Mouse (Mus musculus) forebrain, embryonic 11.5 days (tissue): Measurements from ENCODE around the gene Ephx1. TPM values are rescaled to one million over a fixed set of nuclear protein-coding genes. Genes with fewer than 3 reads are reported as not detected.
"Not testable (repeated sequence)": the region's sequence is repeated elsewhere in the genome, so short reads cannot be mapped to it uniquely, and the experiment has no call there.

Source experiments
- ATAC-seq: fragments of 200-750 bp; cut with Nextera tagmentation; replicated peaks from 2 replicates; pipeline ENCODE4 v1.8.0; 2017; ENCODE audit warnings: moderate TSS enrichment; ENCODE audit not compliant: low FRiP score
- DNase-seq: peaks from one replicate; pipeline ENCODE4 v3.0.0-alpha.2; 2017; ENCODE audit warnings: low spot score
- H3K27ac ChIP-seq: fragments of 300-500 bp; sonication (generic); 2 replicates; pipeline ENCODE4 v1.5.1; 2014; ENCODE audit warnings: low read depth, low read length
- H3K27me3 ChIP-seq: fragments of 300-500 bp; sonication (generic); 2 replicates; pipeline ENCODE4 v1.6.1; 2014; ENCODE audit warnings: mild to moderate bottlenecking, low read length, mixed read lengths; ENCODE audit not compliant: control insufficient read depth, insufficient read depth
- H3K36me3 ChIP-seq: fragments of 300-500 bp; sonication (generic); 2 replicates; pipeline ENCODE4 v1.6.1; 2014; ENCODE audit warnings: mild to moderate bottlenecking, low read length, moderate library complexity, mixed read lengths; ENCODE audit not compliant: control insufficient read depth, insufficient read depth
- H3K4me1 ChIP-seq: fragments of 300-500 bp; sonication (generic); replicated peaks from 2 replicates; pipeline ENCODE4 v1.6.1; 2014; ENCODE audit warnings: low read length, mixed read lengths; ENCODE audit not compliant: control insufficient read depth, insufficient read depth
- H3K4me2 ChIP-seq: fragments of 300-500 bp; sonication (generic); 2 replicates; pipeline ENCODE4 v1.6.1; 2014; ENCODE audit warnings: low read depth, mild to moderate bottlenecking, low read length, moderate library complexity, mixed read lengths; ENCODE audit not compliant: severe bottlenecking
- H3K4me3 ChIP-seq: fragments of 300-500 bp; sonication (generic); 2 replicates; pipeline ENCODE4 v1.5.1; 2014; ENCODE audit warnings: low read depth, low read length
- H3K9ac ChIP-seq: fragments of 300-500 bp; sonication (generic); 2 replicates; pipeline ENCODE4 v1.6.1; 2014; ENCODE audit warnings: low read length
- H3K9me3 ChIP-seq: fragments of 300-500 bp; sonication (generic); 2 replicates; pipeline ENCODE4 v1.6.1; 2016; ENCODE audit warnings: low read length, mixed read lengths; ENCODE audit not compliant: control insufficient read depth
- WGBS: fragments of 180-500 bp; shearing (Covaris S2); extraction: QIAGEN DNeasy Blood & Tissue Kit; methylation state at CpG from one replicate; pipeline ENCODE4 v1.1.7; 2014; 5-methylcytosine and 5-hydroxymethylcytosine counted together
- polyA plus RNA-seq: library from polyadenylated mRNA; unstranded; fragments of >200 nt; fragmentation: Nextera tagmentation; extraction: Ambion mirVana; gene quantifications from 2 replicates; pipeline ENCODE4 v1.2.1, GENCODE M21; 2014

Ephx1 gene
- polyA plus RNA-seq, 1 experiment from 2014 or later: 1.1 TPM

- Histone ChIP-seq H3K36me3 (no peaks in the 10 kb centered on the region), H3K9me3 (no peaks in the 10 kb centered on the region), H3K4me2 (no peak overlapping the region), H3K27ac (no peak overlapping the region), H3K9ac (no peak overlapping the region), H3K4me1 (no peaks in the 10 kb centered on the region), H3K27me3 (no peaks in the 10 kb centered on the region), H3K4me3 (no peak overlapping the region)
- DNase-seq (no peak), ATAC-seq (no peak)
Measured at GRCm38 (mm10) chr1:181049328-181049842, 28.7 kb upstream of the Ephx1 start.

DNA sequence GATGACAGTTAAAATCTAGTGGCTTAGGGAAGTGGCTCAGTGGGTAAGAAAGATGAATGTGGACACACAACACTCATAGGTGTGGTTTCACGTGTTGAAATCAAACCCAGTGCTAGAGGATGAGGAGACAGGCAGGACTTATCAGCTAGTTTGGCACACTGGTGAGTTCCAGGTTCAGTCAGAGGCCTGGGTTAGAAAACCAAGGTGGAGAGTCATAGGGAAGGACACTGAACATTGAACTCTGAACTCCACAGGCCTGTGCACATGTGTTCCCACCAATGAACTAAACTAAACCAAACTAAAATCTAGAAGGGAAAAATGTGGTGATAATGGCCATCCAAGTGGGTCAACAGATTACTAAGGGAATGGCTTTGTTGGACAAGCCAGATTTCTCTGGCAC, 26.8 kb upstream of the Ephx1 start:
- no peaks in the 10 kb centered on the region for H3K36me3 ChIP-seq
- no peak overlapping the region for H3K9ac ChIP-seq

DNA sequence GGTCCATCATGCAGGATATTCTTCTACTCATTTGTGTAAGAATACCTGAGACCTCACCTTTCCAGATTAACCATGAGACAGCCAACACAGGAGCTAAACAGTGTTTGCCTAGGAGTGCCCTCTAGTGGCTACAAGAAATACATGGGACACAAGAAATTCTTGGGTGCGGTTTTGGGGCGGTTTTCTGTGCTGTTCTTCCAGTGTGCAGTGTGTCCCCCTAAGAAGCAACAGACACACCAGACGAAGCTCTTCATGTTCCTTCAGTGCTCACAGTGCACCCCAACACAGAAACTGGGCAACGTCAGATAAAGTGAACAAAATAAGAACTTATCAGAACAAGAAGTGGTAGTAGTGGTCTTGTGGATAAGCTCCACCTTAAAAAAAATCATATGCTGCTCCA, 18.9 kb upstream of the Ephx1 start:
- Histone ChIP-seq H3K27me3 (no peaks in the 10 kb centered on the region), H3K27ac (no peak overlapping the region), H3K4me2 (no peak overlapping the region), H3K4me1 (no peaks in the 10 kb centered on the region), H3K9ac (no peak overlapping the region), H3K36me3 (no peaks in the 10 kb centered on the region), H3K9me3 (no peaks in the 10 kb centered on the region), H3K4me3 (no peak overlapping the region)
- ATAC-seq (no peak), DNase-seq (no peak)
- 16% methylated on average over 4 of the region's 4 CpGs for WGBS

More for the DNA sequence above, 26.8 kb upstream of the Ephx1 start:
- WGBS: 68% methylated on average over 1 of the region's 1 CpGs
- DNase-seq (no peak), ATAC-seq (no peak)
- no peak overlapping the region for H3K27ac ChIP-seq
- H3K4me2 ChIP-seq: no peak overlapping the region
- H3K9me3 ChIP-seq: no peaks in the 10 kb centered on the region
- no peak overlapping the region for H3K4me3 ChIP-seq
- no peaks in the 10 kb centered on the region for H3K27me3 ChIP-seq
- no peaks in the 10 kb centered on the region for H3K4me1 ChIP-seq

DNA sequence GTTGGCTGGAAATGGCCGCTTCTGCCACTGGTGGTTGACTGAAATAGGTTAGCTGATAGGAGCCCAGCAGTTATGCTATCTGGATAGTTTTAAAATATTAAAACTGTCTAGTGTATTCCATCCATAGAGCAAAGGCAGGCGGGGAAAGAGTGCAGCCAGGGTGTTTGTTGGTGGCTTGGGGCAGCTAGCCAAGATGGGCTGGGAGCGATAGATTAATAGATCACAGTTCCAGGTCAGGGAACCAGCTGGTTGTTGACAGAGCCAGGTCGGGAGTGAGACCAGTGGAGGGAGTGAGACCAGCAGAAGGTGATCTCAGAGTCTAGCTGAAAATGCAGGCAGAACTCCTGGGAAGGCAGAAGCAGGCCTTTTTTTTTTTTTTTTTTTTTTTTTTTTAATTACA, 16.9 kb upstream of the Ephx1 start:
- Histone ChIP-seq H3K36me3 (no peaks in the 10 kb centered on the region), H3K9me3 (no peaks in the 10 kb centered on the region), H3K9ac (no peak overlapping the region), H3K27ac (no peak overlapping the region), H3K27me3 (no peaks in the 10 kb centered on the region), H3K4me2 (no peak overlapping the region), H3K4me3 (no peak overlapping the region), H3K4me1 (no peaks in the 10 kb centered on the region)
- WGBS: 83% methylated on average over 4 of the region's 4 CpGs
- DNase-seq (no peak), ATAC-seq (no peak)

- not testable (repeated sequence) for H3K36me3 ChIP-seq, H3K9me3 ChIP-seq, ATAC-seq, H3K4me1 ChIP-seq, H3K9ac ChIP-seq, DNase-seq, H3K4me2 ChIP-seq, H3K27ac ChIP-seq, H3K27me3 ChIP-seq, H3K4me3 ChIP-seq
- WGBS: 81% methylated on average over 5 of the region's 5 CpGs
Measured at GRCm38 (mm10) chr1:181035015-181035778, 14.5 kb upstream of the Ephx1 start.

DNA sequence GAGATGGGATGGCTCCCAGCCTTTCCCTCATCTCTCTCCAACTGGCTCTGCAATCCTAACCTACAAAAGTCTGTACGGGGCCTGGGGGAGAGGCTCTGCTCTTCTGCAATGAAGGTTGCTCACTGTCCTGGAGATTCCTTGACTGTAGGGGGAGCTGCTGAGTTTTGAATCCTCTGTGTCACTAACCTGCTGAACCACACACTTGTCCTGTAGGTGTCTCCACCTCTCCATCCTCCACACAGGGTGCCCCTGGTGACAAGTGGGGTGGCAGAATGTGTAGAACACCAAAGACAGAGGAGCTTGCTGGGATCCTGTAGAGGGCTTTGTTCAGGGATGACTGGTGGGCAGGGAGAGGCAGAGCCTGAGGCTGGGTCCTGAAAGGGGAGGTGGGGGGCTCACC, 1.6 kb upstream of the Ephx1 start:
- no peak overlapping the region for H3K4me2 ChIP-seq
- DNase-seq: peak; percentile 65
- no peak overlapping the region for H3K9ac ChIP-seq
- no peaks in the 10 kb centered on the region for H3K4me1 ChIP-seq
- H3K4me3 ChIP-seq: no peak overlapping the region
- 17% methylated on average over 1 of the region's 1 CpGs for WGBS
- no peaks in the 10 kb centered on the region for H3K36me3 ChIP-seq
- no peaks in the 10 kb centered on the region for H3K27me3 ChIP-seq
- H3K9me3 ChIP-seq: no peaks in the 10 kb centered on the region
- ATAC-seq: no peak
- no peak overlapping the region for H3K27ac ChIP-seq

DNA sequence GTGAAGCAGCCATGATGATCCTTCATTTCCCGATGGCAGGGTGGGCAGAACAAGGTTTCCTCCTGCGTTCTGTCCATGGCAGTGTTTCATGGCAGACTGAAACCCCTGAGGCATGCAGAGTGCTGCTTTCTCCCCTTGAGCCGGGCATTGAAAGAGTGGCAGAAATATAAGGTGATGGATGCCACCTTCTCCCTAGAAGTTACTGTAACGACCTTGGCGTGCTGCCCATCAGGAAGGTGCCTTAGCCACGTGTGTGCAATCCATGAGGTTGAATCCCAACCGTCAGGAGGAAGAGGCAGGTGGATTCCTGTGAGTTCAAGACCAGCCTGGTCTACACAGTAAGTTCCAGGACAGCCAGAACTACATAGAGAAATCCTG, 773 bp upstream of the Ephx1 start:
- Histone ChIP-seq H3K4me1 (no peaks in the 10 kb centered on the region), H3K27ac (no peak overlapping the region), H3K9ac (no peak overlapping the region), H3K9me3 (no peaks in the 10 kb centered on the region), H3K4me3 (no peak overlapping the region), H3K27me3 (no peaks in the 10 kb centered on the region), H3K4me2 (no peak overlapping the region), H3K36me3 (no peaks in the 10 kb centered on the region)
- DNase-seq (no peak), ATAC-seq (no peak)
- WGBS: 65% methylated on average over 7 of the region's 7 CpGs

GRCm38 (mm10) chr1:181017890-181018420, 2.7 kb downstream of the Ephx1 start:
- Histone ChIP-seq H3K4me1 (no peaks in the 10 kb centered on the region), H3K9ac (no peak overlapping the region), H3K27me3 (no peaks in the 10 kb centered on the region), H3K4me3 (no peak overlapping the region), H3K9me3 (no peaks in the 10 kb centered on the region), H3K36me3 (no peaks in the 10 kb centered on the region), H3K27ac (no peak overlapping the region), H3K4me2 (no peak overlapping the region)
- WGBS: 76% methylated on average over 13 of the region's 13 CpGs
- DNase-seq (no peak), ATAC-seq (0 out of 2 replicates have a peak, but pooled peaks have one; percentile 25)
